Mouse (Mus musculus): ENCODE data around the gene Upf3a. TPM values are rescaled to one million over a fixed set of nuclear protein-coding genes. Genes with fewer than 3 reads are reported as not detected.

Gene Upf3a
- total and polyA plus RNA-seq, 3 experiments = 29.3 to 39.8 TPM; not detected in 1

DNA sequence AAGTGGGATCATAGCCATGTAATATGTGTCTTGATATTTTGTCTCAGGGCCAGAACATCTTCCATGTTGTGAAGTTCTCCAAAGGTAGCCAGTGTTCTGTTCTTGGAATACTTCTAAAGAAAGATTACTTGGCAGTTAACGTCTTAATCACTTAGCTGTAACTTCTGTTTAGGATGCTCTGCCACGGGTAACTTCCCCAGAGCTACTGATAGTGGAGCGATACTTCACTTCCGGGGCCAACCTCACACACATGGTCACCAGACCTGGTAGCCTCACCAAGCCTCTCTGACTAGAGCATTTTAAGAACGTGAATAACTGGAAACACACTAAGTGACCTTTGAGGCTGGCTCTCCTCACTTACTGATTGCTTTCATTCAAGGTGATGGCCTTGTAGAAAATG lies 14.2 kb downstream of the Upf3a start:
- Histone ChIP-seq H3K4me3 (ENCODE audit: control insufficient read depth in 1 of 2, insufficient read depth in 1 of 2, low read depth in 2 of 2, low read length in 2 of 2) (no peak overlapping the region), H3K27me3 (ENCODE audit: control insufficient read depth in 1 of 2, insufficient read depth in 2 of 2, low read length in 2 of 2) (no peaks in the 10 kb centered on the region), H3K9me3 (replicated peaks; ENCODE audit: insufficient read depth, low read length) (no peaks in the 10 kb centered on the region), H3K79me2 (ENCODE audit: control insufficient read depth, insufficient read depth, low read length, poor library complexity) (no peaks in the 10 kb centered on the region), H3K36me3 (ENCODE audit: control insufficient read depth in 1 of 2, insufficient read depth in 2 of 2, low read length in 2 of 2) (peaks cover 0 to 24% of the 10 kb centered on the region in 2 experiments; a peak in 3 of 4 replicates), H3K27ac (ENCODE audit: control insufficient read depth, low read depth, low read length) (peak overlapping the region; percentile 62; the same call in 1 of the 2 replicates), H3K4me1 (ENCODE audit: control insufficient read depth in 1 of 2, insufficient read depth in 2 of 2, low read length in 2 of 2) (peaks cover 9 to 12% of the 10 kb centered on the region in 2 experiments), H3K9ac (ENCODE audit: control insufficient read depth, low read depth, low read length, poor library complexity, severe bottlenecking) (no peak overlapping the region)
- peak; percentile 74 for DNase-seq (ENCODE audit: low read depth, low spot score)
- no peak for TF ChIP-seq USF1 (IDR thresholded peaks at IDR 0.05; ENCODE audit: low read depth, low read length)
- TF ChIP-seq TAL1 (IDR thresholded peaks at IDR 0.05; ENCODE audit: low read length) = no peak
- peak; percentile 33; the same call in 1 of the 2 replicates for TF ChIP-seq ELF1 (IDR thresholded peaks at IDR 0.05; ENCODE audit: low read depth, low read length)
- no peak for TF ChIP-seq ETS1 (IDR thresholded peaks at IDR 0.05; ENCODE audit: low read depth, low read length)
- no peak for TF ChIP-seq NRF1 (IDR thresholded peaks at IDR 0.05; ENCODE audit: insufficient read depth, low read depth, low read length, poor library complexity, severe bottlenecking)
- TF ChIP-seq MXI1 (IDR thresholded peaks at IDR 0.05; ENCODE audit: low read depth, low read length) = no peak
- peak; percentile 43; the same call in 1 of the 2 replicates for TF ChIP-seq GATA1 (IDR thresholded peaks at IDR 0.05; ENCODE audit: low read depth, low read length)
- TF ChIP-seq SIN3A (IDR thresholded peaks at IDR 0.05; ENCODE audit: low read length) = no peak
- no peak for TF ChIP-seq BHLHE40 (IDR thresholded peaks at IDR 0.05; ENCODE audit: borderline replicate concordance, low read depth, low read length)
- no peak for TF ChIP-seq E2F4 (IDR thresholded peaks at IDR 0.05; ENCODE audit: borderline replicate concordance, low read depth, low read length)
- no peak for TF ChIP-seq USF2 (IDR thresholded peaks at IDR 0.05; ENCODE audit: borderline replicate concordance in 1 of 2, insufficient read depth in 1 of 2, low read depth in 1 of 2, low read length in 2 of 2)
- no peak for TF ChIP-seq MAZ (IDR thresholded peaks at IDR 0.05; ENCODE audit: low read depth, low read length)
- peak; percentile 75 for TF ChIP-seq ZNF384 (IDR thresholded peaks at IDR 0.05; ENCODE audit: low read depth, low read length)
- TF ChIP-seq POLR2A (IDR thresholded peaks at IDR 0.05; ENCODE audit: control insufficient read depth in 1 of 2, insufficient read depth in 1 of 2, low read depth in 1 of 2, low read length in 2 of 2, poor library complexity in 1 of 2) = 0 out of 4 replicates have a peak, but pooled peaks of 1 of the 2 experiments have one; percentile 36
- no peak for TF ChIP-seq POLR2AphosphoS2 (IDR thresholded peaks at IDR 0.05; ENCODE audit: low read length)
- TF ChIP-seq ZMIZ1 (IDR thresholded peaks at IDR 0.05; ENCODE audit: low read depth, low read length) = no peak
- TF ChIP-seq RCOR1 (IDR thresholded peaks at IDR 0.05; ENCODE audit: low read depth, low read length) = no peak; the same call in 1 of the 2 replicates
- 0 out of 2 replicates have a peak, but pooled peaks have one; percentile 22 for TF ChIP-seq TCF12 (IDR thresholded peaks at IDR 0.05; ENCODE audit: low read depth, low read length)
- TF ChIP-seq UBTF (IDR thresholded peaks at IDR 0.05; ENCODE audit: borderline replicate concordance, insufficient read depth, low read depth, low read length) = no peak
- TF ChIP-seq JUND (IDR thresholded peaks at IDR 0.05; ENCODE audit: low read depth, low read length) = no peak
- no peak for TF ChIP-seq CHD1 (IDR thresholded peaks at IDR 0.05; ENCODE audit: low read depth, low read length)
- TF ChIP-seq ZKSCAN1 (IDR thresholded peaks at IDR 0.05; ENCODE audit: low read depth, low read length) = no peak
- 0 out of 2 replicates have a peak, but pooled peaks have one; percentile 42 for TF ChIP-seq HCFC1 (IDR thresholded peaks at IDR 0.05; ENCODE audit: low read depth, low read length)
- TF ChIP-seq KAT2A (conservative IDR thresholded peaks at IDR 0.05; ENCODE audit: low read depth, low read length) = no peak
- peak; percentile 54 for TF ChIP-seq MAX (IDR thresholded peaks at IDR 0.05; ENCODE audit: low read length)
- TF ChIP-seq EP300 (IDR thresholded peaks at IDR 0.05; ENCODE audit: low read depth in 1 of 2, low read length in 2 of 2) = peak; percentile 48 to 62; a peak in 3 of 4 replicates
- TF ChIP-seq RAD21 (IDR thresholded peaks at IDR 0.05; ENCODE audit: low read depth, low read length) = no peak
- no peak for TF ChIP-seq GABPA (IDR thresholded peaks at IDR 0.05; ENCODE audit: low read depth, low read length)
- TF ChIP-seq POLR2AphosphoS5 (IDR thresholded peaks at IDR 0.05; ENCODE audit: borderline replicate concordance, low read depth, low read length) = no peak
- TF ChIP-seq MYB (IDR thresholded peaks at IDR 0.05; ENCODE audit: low read depth, low read length) = peak; percentile 59; the same call in 1 of the 2 replicates
- peak; percentile 76; the same call in 1 of the 2 replicates for TF ChIP-seq MYC (IDR thresholded peaks at IDR 0.05; ENCODE audit: low read depth, low read length)
- no peak for TF ChIP-seq TBP (IDR thresholded peaks at IDR 0.05; ENCODE audit: low read depth, low read length)
- no peak for TF ChIP-seq NELFE (IDR thresholded peaks at IDR 0.05; ENCODE audit: low read depth, low read length)
- TF ChIP-seq CHD2 (IDR thresholded peaks at IDR 0.05; ENCODE audit: low read length) = no peak
- 0 out of 2 replicates have a peak, but pooled peaks have one; percentile 8 for TF ChIP-seq SMC3 (IDR thresholded peaks at IDR 0.05; ENCODE audit: low read depth, low read length)
- TF ChIP-seq MEF2A (IDR thresholded peaks at IDR 0.05; ENCODE audit: extremely low read depth, insufficient replicate concordance, low read depth, low read length, poor library complexity, severe bottlenecking) = no peak
- TF ChIP-seq ZC3H11A (IDR thresholded peaks at IDR 0.05; ENCODE audit: low read depth, low read length) = no peak

Data from MEL (cell line).